Mouse (Mus musculus): Measurements from ENCODE around the gene Nyap2. TPM values are rescaled to one million over a fixed set of nuclear protein-coding genes. Genes with fewer than 3 reads are reported as not detected.
"Not testable (repeated sequence)": the region's sequence is repeated elsewhere in the genome, so short reads cannot be mapped to it uniquely, and the experiment has no call there.

Gene Nyap2
- polyA plus RNA-seq, 1 experiment from 2014 or later, result 1.4 TPM

- no peaks in the 10 kb centered on the region for H3K27me3 ChIP-seq (replicated peaks; ENCODE audit: control insufficient read depth, insufficient read depth, low read length)
- ATAC-seq (ENCODE audit: low read depth) (peak; percentile 53; the same call in 1 of the 2 replicates), DNase-seq (ENCODE audit: low spot score) (peak; percentile 74)
- no peaks in the 10 kb centered on the region for H3K36me3 ChIP-seq (ENCODE audit: control insufficient read depth, insufficient read depth, low read length)
- H3K9ac ChIP-seq (ENCODE audit: low read depth, low read length), result no peak overlapping the region
- no peaks in the 10 kb centered on the region for H3K4me1 ChIP-seq (ENCODE audit: control insufficient read depth, insufficient read depth, low read length)
- H3K4me3 ChIP-seq (ENCODE audit: low read depth, low read length), result no peak overlapping the region
- WGBS, result 46% methylated on average over 2 of the region's 2 CpGs
- no peak overlapping the region for H3K27ac ChIP-seq (replicated peaks; ENCODE audit: low read depth, low read length)
- H3K4me2 ChIP-seq (ENCODE audit: low read depth, low read length), result no peak overlapping the region
- no peaks in the 10 kb centered on the region for H3K9me3 ChIP-seq (ENCODE audit: control insufficient read depth, low read length)
Measured at GRCm38 (mm10) chr1:81231759-81232406, 155.1 kb downstream of the Nyap2 start.

GRCm38 (mm10) chr1:81232407-81232789 is 155.6 kb downstream of the Nyap2 start:
- not testable (repeated sequence) for ATAC-seq (ENCODE audit: low read depth); H3K9me3 ChIP-seq (ENCODE audit: control insufficient read depth, low read length); H3K27me3 ChIP-seq (replicated peaks; ENCODE audit: control insufficient read depth, insufficient read depth, low read length); H3K36me3 ChIP-seq (ENCODE audit: control insufficient read depth, insufficient read depth, low read length); H3K4me2 ChIP-seq (ENCODE audit: low read depth, low read length); H3K27ac ChIP-seq (replicated peaks; ENCODE audit: low read depth, low read length); H3K9ac ChIP-seq (ENCODE audit: low read depth, low read length); DNase-seq (ENCODE audit: low spot score); H3K4me3 ChIP-seq (ENCODE audit: low read depth, low read length); H3K4me1 ChIP-seq (ENCODE audit: control insufficient read depth, insufficient read depth, low read length)
- 79% methylated on average over 5 of the region's 5 CpGs for WGBS

DNA sequence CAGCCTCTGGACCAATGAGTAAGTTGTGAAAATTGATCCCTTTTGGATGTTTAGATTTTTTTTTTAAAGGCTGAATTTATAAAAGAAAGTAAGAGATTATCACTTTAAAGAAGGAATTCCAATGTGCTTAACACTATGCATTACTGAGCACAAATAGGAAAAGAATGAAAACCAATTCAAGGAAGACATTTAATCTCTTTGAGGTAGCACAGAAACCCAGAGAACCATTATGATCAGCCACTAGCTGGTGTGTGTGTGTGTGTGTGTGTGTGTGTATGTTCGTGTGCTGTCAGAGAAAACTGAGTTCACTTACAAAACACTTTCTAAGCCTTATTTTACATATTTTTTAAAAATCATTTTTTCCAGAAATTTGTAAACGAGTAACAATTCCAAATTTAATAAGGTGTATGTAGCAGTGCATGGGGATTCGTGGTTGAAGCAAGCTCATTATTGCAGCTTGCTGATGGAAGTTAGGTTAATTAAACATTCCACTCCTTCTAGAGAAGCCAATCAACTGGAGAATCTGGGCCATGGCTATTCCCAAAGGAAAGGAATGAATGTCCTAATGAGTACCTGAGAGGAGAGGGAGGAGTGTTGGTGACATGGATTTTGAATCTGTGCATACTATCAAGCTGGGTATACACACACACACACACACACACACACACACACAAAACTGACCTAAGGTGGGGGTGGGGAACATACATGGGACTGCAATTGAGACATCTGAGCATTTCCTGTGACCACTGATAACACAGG is 171.9 kb downstream of the Nyap2 start:
- DNase-seq (ENCODE audit: low spot score) (peak; percentile 40), ATAC-seq (ENCODE audit: low read depth) (peak; percentile 79)
- 71% methylated on average over 3 of the region's 3 CpGs for WGBS
- H3K9ac ChIP-seq (ENCODE audit: low read depth, low read length), result no peak overlapping the region
- no peak overlapping the region for H3K4me2 ChIP-seq (ENCODE audit: low read depth, low read length)
- H3K4me1 ChIP-seq (ENCODE audit: control insufficient read depth, insufficient read depth, low read length), result no peaks in the 10 kb centered on the region
- no peaks in the 10 kb centered on the region for H3K27me3 ChIP-seq (replicated peaks; ENCODE audit: control insufficient read depth, insufficient read depth, low read length)
- H3K4me3 ChIP-seq (ENCODE audit: low read depth, low read length), result no peak overlapping the region
- H3K27ac ChIP-seq (replicated peaks; ENCODE audit: low read depth, low read length), result no peak overlapping the region
- no peaks in the 10 kb centered on the region for H3K9me3 ChIP-seq (ENCODE audit: control insufficient read depth, low read length)
- H3K36me3 ChIP-seq (ENCODE audit: control insufficient read depth, insufficient read depth, low read length), result no peaks in the 10 kb centered on the region

DNA sequence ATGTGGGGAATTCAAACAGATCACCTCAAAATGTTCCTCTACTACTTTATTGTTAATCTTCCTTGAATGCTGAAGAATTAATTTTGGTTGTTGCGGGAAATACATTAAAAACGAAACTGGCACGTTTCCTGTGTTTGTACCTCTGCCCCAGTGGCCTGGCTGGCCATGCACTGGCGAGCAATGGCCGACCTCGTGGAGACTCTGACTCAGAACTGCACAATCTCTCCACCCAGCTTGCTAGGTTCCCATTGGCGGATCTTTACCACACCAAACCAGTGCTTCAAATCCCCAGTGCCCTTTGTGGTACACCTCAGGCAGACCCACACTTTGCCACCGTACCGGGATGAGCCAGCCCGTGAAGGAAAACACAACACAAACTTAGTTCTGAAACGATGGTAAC is 173.3 kb downstream of the Nyap2 start:
- Histone ChIP-seq H3K36me3 (ENCODE audit: control insufficient read depth, insufficient read depth, low read length) (no peaks in the 10 kb centered on the region), H3K4me3 (ENCODE audit: low read depth, low read length) (no peak overlapping the region), H3K9me3 (ENCODE audit: control insufficient read depth, low read length) (no peaks in the 10 kb centered on the region), H3K27ac (replicated peaks; ENCODE audit: low read depth, low read length) (no peak overlapping the region), H3K4me2 (ENCODE audit: low read depth, low read length) (no peak overlapping the region), H3K4me1 (ENCODE audit: control insufficient read depth, insufficient read depth, low read length) (no peaks in the 10 kb centered on the region), H3K27me3 (replicated peaks; ENCODE audit: control insufficient read depth, insufficient read depth, low read length) (no peaks in the 10 kb centered on the region), H3K9ac (ENCODE audit: low read depth, low read length) (no peak overlapping the region)
- DNase-seq (ENCODE audit: low spot score) (no peak), ATAC-seq (ENCODE audit: low read depth) (no peak)
- 86% methylated on average over 11 of the region's 11 CpGs for WGBS

DNA sequence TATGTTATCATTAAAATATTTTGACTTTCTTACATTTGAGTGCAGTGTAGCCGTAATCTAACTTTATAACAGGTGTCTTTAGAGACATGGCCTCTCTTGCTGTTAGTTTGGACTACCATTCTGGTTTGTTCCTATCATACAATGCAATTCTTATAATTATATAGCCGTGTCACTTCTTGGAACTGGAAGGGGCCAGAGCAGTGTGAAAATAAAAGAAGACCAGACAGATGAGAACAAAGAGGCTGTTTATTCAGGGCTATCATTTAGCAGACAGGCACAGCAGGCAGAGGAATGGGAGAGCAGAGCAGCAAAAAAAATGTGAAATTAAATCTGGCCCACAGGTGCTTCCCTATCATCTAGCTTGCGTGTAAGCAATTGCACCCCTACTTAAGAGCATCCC is 189.7 kb downstream of the Nyap2 start:
- H3K4me1 ChIP-seq (ENCODE audit: control insufficient read depth, insufficient read depth, low read length), result no peaks in the 10 kb centered on the region
- H3K27ac ChIP-seq (replicated peaks; ENCODE audit: low read depth, low read length), result no peak overlapping the region
- no peak overlapping the region for H3K4me2 ChIP-seq (ENCODE audit: low read depth, low read length)
- 55% methylated on average over 3 of the region's 3 CpGs for WGBS
- no peaks in the 10 kb centered on the region for H3K36me3 ChIP-seq (ENCODE audit: control insufficient read depth, insufficient read depth, low read length)
- no peaks in the 10 kb centered on the region for H3K27me3 ChIP-seq (replicated peaks; ENCODE audit: control insufficient read depth, insufficient read depth, low read length)
- ATAC-seq (ENCODE audit: low read depth) (peak; percentile 62; the same call in 1 of the 2 replicates), DNase-seq (ENCODE audit: low spot score) (peak; percentile 30)
- H3K9ac ChIP-seq (ENCODE audit: low read depth, low read length), result no peak overlapping the region
- no peak overlapping the region for H3K4me3 ChIP-seq (ENCODE audit: low read depth, low read length)
- H3K9me3 ChIP-seq (ENCODE audit: control insufficient read depth, low read length), result no peaks in the 10 kb centered on the region

GRCm38 (mm10) chr1:81280978-81281377 is 204.2 kb downstream of the Nyap2 start:
- Histone ChIP-seq H3K4me1 (ENCODE audit: control insufficient read depth, insufficient read depth, low read length) (0 out of 2 replicates have a peak, but pooled peaks cover 3% of the 10 kb centered on the region), H3K36me3 (ENCODE audit: control insufficient read depth, insufficient read depth, low read length) (no peaks in the 10 kb centered on the region), H3K9me3 (ENCODE audit: control insufficient read depth, low read length) (no peaks in the 10 kb centered on the region), H3K4me3 (ENCODE audit: low read depth, low read length) (no peak overlapping the region), H3K27me3 (replicated peaks; ENCODE audit: control insufficient read depth, insufficient read depth, low read length) (no peaks in the 10 kb centered on the region), H3K27ac (replicated peaks; ENCODE audit: low read depth, low read length) (no peak overlapping the region), H3K9ac (ENCODE audit: low read depth, low read length) (no peak overlapping the region), H3K4me2 (ENCODE audit: low read depth, low read length) (no peak overlapping the region)
- WGBS, result 31% methylated on average over 9 of the region's 9 CpGs
- ATAC-seq (ENCODE audit: low read depth) (no peak), DNase-seq (ENCODE audit: low spot score) (peak; percentile 64)

DNA sequence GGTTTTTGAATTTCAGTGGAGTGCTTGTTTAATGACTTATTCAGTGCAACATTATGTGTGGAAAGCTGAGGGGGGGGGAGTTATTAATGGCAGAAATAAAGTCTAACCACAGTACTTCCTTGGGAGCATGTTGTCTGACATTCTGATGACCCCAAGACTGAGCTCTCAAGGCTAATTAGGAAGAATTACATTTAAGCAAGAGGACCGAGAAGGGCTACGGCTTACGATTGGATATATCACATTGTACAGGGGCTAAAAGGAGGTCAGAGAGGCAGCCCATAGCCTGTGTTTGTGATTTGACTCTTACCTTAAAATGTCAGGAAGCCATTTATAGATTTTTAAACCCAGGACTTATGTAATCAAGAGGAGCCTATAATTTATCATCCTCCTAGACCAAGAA is 208.9 kb downstream of the Nyap2 start:
- 0 out of 2 replicates have a peak, but pooled peaks cover 3% of the 10 kb centered on the region for H3K4me1 ChIP-seq (ENCODE audit: control insufficient read depth, insufficient read depth, low read length)
- no peak overlapping the region for H3K27ac ChIP-seq (replicated peaks; ENCODE audit: low read depth, low read length)
- H3K9ac ChIP-seq (ENCODE audit: low read depth, low read length), result no peak overlapping the region
- WGBS, result 51% methylated on average over 3 of the region's 3 CpGs
- H3K36me3 ChIP-seq (ENCODE audit: control insufficient read depth, insufficient read depth, low read length), result no peaks in the 10 kb centered on the region
- H3K4me3 ChIP-seq (ENCODE audit: low read depth, low read length), result no peak overlapping the region
- H3K4me2 ChIP-seq (ENCODE audit: low read depth, low read length), result no peak overlapping the region
- no peaks in the 10 kb centered on the region for H3K9me3 ChIP-seq (ENCODE audit: control insufficient read depth, low read length)
- DNase-seq (ENCODE audit: low spot score), result no peak
- H3K27me3 ChIP-seq (replicated peaks; ENCODE audit: control insufficient read depth, insufficient read depth, low read length), result no peaks in the 10 kb centered on the region
- ATAC-seq (ENCODE audit: low read depth), result no peak

DNA sequence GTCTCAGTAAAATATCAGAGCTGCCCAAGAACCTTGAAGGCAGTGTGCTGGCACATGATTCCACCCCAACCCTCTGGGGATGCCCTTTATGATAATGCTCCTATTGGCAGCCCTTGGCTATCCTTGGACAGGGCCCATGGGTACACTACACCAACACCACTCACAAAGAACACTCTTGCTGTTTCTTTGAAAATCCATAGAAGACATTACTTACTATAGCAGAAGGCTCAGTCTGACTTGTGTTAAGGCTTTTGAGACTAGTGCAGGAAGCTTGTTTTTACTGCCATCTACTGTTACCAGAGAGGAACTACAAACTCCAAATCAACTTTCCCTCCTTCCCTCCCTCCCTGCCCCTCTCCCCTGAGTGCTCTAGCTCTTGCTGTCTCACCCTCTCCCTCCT is 210.3 kb downstream of the Nyap2 start:
- Histone ChIP-seq H3K27me3 (replicated peaks; ENCODE audit: control insufficient read depth, insufficient read depth, low read length) (no peaks in the 10 kb centered on the region), H3K9ac (ENCODE audit: low read depth, low read length) (no peak overlapping the region), H3K4me3 (ENCODE audit: low read depth, low read length) (no peak overlapping the region), H3K36me3 (ENCODE audit: control insufficient read depth, insufficient read depth, low read length) (no peaks in the 10 kb centered on the region), H3K27ac (replicated peaks; ENCODE audit: low read depth, low read length) (no peak overlapping the region), H3K4me2 (ENCODE audit: low read depth, low read length) (no peak overlapping the region), H3K4me1 (ENCODE audit: control insufficient read depth, insufficient read depth, low read length) (0 out of 2 replicates have a peak, but pooled peaks cover 3% of the 10 kb centered on the region), H3K9me3 (ENCODE audit: control insufficient read depth, low read length) (no peaks in the 10 kb centered on the region)
- DNase-seq (ENCODE audit: low spot score) (peak; percentile 70), ATAC-seq (ENCODE audit: low read depth) (peak; percentile 79)

- DNase-seq (ENCODE audit: low spot score) (peak; percentile 80), ATAC-seq (ENCODE audit: low read depth) (no peak)
- Histone ChIP-seq H3K4me2 (ENCODE audit: low read depth, low read length) (no peak overlapping the region), H3K27me3 (replicated peaks; ENCODE audit: control insufficient read depth, insufficient read depth, low read length) (no peaks in the 10 kb centered on the region), H3K9me3 (ENCODE audit: control insufficient read depth, low read length) (no peaks in the 10 kb centered on the region), H3K27ac (replicated peaks; ENCODE audit: low read depth, low read length) (no peak overlapping the region), H3K9ac (ENCODE audit: low read depth, low read length) (no peak overlapping the region), H3K36me3 (ENCODE audit: control insufficient read depth, insufficient read depth, low read length) (no peaks in the 10 kb centered on the region), H3K4me3 (ENCODE audit: low read depth, low read length) (no peak overlapping the region), H3K4me1 (ENCODE audit: control insufficient read depth, insufficient read depth, low read length) (no peaks in the 10 kb centered on the region)
- WGBS, result 46% methylated on average over 4 of the region's 4 CpGs
Measured at GRCm38 (mm10) chr1:81300735-81301134, 224.0 kb downstream of the Nyap2 start.
